Mouse (Mus musculus): ENCODE data around the gene Gm6685. TPM values are rescaled to one million over a fixed set of nuclear protein-coding genes. Genes with fewer than 3 reads are reported as not detected.

Gene Gm6685
- polyA plus RNA-seq (2015; fragmentation: Nextera tagmentation; extraction: Ambion mirVana), result 0.33 TPM in 1 of 2 replicates, not detected in the other

GRCm38 (mm10) chr11:28339224-28340150, at the start of gene Gm6685:
Gene Gm6685, minus strand, starts transcription at chr11:28339867.

Other genes with a start within 250 kb of the Gm6685 start
- 1.5 and 1.8 TPM in 2 replicates for gene Ccdc85a, start 244.5 kb upstream of the Gm6685 start, polyA plus RNA-seq (2015; fragmentation: Nextera tagmentation; extraction: Ambion mirVana)